Mouse (Mus musculus): ENCODE data around the gene Cyb5r1.

DNA sequence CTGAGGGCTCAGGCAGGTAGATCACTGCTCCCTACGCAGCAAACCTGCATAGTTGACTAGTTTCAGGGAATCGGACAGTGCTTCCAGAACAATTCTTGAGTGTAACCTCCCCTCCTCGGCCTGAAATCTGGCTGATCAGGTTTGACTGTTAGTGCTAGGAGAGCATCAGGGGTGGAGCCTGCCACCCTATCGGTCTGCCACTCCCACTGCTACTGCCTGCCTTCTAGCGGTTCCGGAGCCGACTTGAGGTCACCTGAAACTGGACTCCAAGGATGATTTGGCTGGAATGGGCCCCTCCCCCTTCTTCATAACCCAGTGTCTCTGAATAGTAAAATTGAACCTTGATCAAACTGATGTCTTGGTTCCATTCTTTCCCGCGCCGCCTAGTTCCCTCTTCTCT, 27.6 kb downstream of the Cyb5r1 start:
- TF ChIP-seq CTCF (IDR thresholded peaks at IDR 0.05; ENCODE audit: borderline replicate concordance, insufficient read depth, low read depth, low read length): no peak
- no peak for TF ChIP-seq POLR2A (IDR thresholded peaks at IDR 0.05; ENCODE audit: borderline replicate concordance, insufficient read depth, low read length)

Measured in cerebellum, adult 2 months (tissue).